Mouse (Mus musculus): ENCODE measurements around the gene Wdr93. TPM values are rescaled to one million over a fixed set of nuclear protein-coding genes. Genes with fewer than 3 reads are reported as not detected.

The Wdr93 gene
- polyA plus RNA-seq (2016; fragmentation: Nextera tagmentation; extraction: Ambion mirVana) = 0.56 TPM in 1 of 2 replicates, not detected in the other

- H3K27ac ChIP-seq = no peak within 1 kb of the TSS
- peak within 1 kb of the TSS; percentile 60 for H3K4me3 ChIP-seq
- H3K4me1 ChIP-seq = peaks cover 6% of the 10 kb centered on the region; the same call in 1 of the 2 replicates
- no peaks in the 10 kb centered on the region for H3K9me3 ChIP-seq
- WGBS = 3% methylated on average over 46 of the region's 46 CpGs
- peak; percentile 52; the same call in 1 of the 2 replicates for ATAC-seq (ENCODE audit: insufficient number of reproducible peaks, insufficient read depth, low FRiP score, low TSS enrichment)
- no peaks in the 10 kb centered on the region for H3K27me3 ChIP-seq
- peak within 1 kb of the TSS; percentile 38 for H3K9ac ChIP-seq
- H3K4me2 ChIP-seq (replicated peaks) = peak within 1 kb of the TSS; percentile 66
- H3K36me3 ChIP-seq = no peaks in the 10 kb centered on the region
These were observed at the start of gene Wdr93, which contains the start of gene Pex11a for GRCm38 (mm10) chr7:79742659-79743536. Gene Wdr93, plus strand, starts transcription at chr7:79743163. Gene Pex11a, minus strand, starts transcription at chr7:79743131.

- Histone ChIP-seq H3K4me2 (replicated peaks) (no peak overlapping the region), H3K9me3 (no peaks in the 10 kb centered on the region), H3K27me3 (no peaks in the 10 kb centered on the region), H3K9ac (no peak overlapping the region), H3K4me1 (no peaks in the 10 kb centered on the region), H3K27ac (no peak overlapping the region), H3K36me3 (peaks cover 94% of the 10 kb centered on the region), H3K4me3 (no peak overlapping the region)
- ATAC-seq (ENCODE audit: insufficient number of reproducible peaks, insufficient read depth, low FRiP score, low TSS enrichment) = no peak
- 89% methylated on average over 8 of the region's 8 CpGs for WGBS
These were observed 46.5 kb upstream of the Wdr93 start for GRCm38 (mm10) chr7:79696495-79696894.

- ATAC-seq (ENCODE audit: insufficient number of reproducible peaks, insufficient read depth, low FRiP score, low TSS enrichment) = no peak
- peaks cover 97% of the 10 kb centered on the region for H3K36me3 ChIP-seq
- H3K4me3 ChIP-seq = no peak overlapping the region
- no peak overlapping the region for H3K27ac ChIP-seq
- no peak overlapping the region for H3K4me2 ChIP-seq (replicated peaks)
- no peaks in the 10 kb centered on the region for H3K4me1 ChIP-seq
- H3K27me3 ChIP-seq = no peaks in the 10 kb centered on the region
- no peak overlapping the region for H3K9ac ChIP-seq
- no peaks in the 10 kb centered on the region for H3K9me3 ChIP-seq
- whole genome bisulfite sequencing = 81% methylated on average over 16 of the region's 16 CpGs
These were observed 40.2 kb upstream of the Wdr93 start for GRCm38 (mm10) chr7:79702755-79703154.

GRCm38 (mm10) chr7:79705210-79705609 is 37.8 kb upstream of the Wdr93 start:
- H3K9me3 ChIP-seq = no peaks in the 10 kb centered on the region
- no peak overlapping the region for H3K9ac ChIP-seq
- no peak for ATAC-seq (ENCODE audit: insufficient number of reproducible peaks, insufficient read depth, low FRiP score, low TSS enrichment)
- no peak overlapping the region for H3K27ac ChIP-seq
- no peak overlapping the region for H3K4me3 ChIP-seq
- WGBS = 95% methylated on average over 5 of the region's 5 CpGs
- peaks cover 86% of the 10 kb centered on the region for H3K36me3 ChIP-seq
- H3K27me3 ChIP-seq = peaks cover 9% of the 10 kb centered on the region
- no peak overlapping the region for H3K4me2 ChIP-seq (replicated peaks)
- 0 out of 2 replicates have a peak, but pooled peaks cover 5% of the 10 kb centered on the region for H3K4me1 ChIP-seq

GRCm38 (mm10) chr7:79710130-79710607 is 32.8 kb upstream of the Wdr93 start:
- Histone ChIP-seq H3K27me3 (peaks cover 26% of the 10 kb centered on the region), H3K27ac (no peak overlapping the region), H3K4me1 (peaks cover 15% of the 10 kb centered on the region; the same call in 1 of the 2 replicates), H3K4me3 (peak overlapping the region; percentile 40), H3K4me2 (replicated peaks) (peak overlapping the region; percentile 69), H3K36me3 (peaks cover 42% of the 10 kb centered on the region), H3K9me3 (no peaks in the 10 kb centered on the region), H3K9ac (peak overlapping the region; percentile 62)
- under 1% methylated on average over 55 of the region's 55 CpGs for WGBS
- ATAC-seq (ENCODE audit: insufficient number of reproducible peaks, insufficient read depth, low FRiP score, low TSS enrichment) = peak; percentile 31; the same call in 1 of the 2 replicates

GRCm38 (mm10) chr7:79710831-79711230 is 32.1 kb upstream of the Wdr93 start:
- no peaks in the 10 kb centered on the region for H3K9me3 ChIP-seq
- H3K4me3 ChIP-seq = 0 out of 2 replicates have a peak overlapping the region, but pooled peaks have one; percentile 40
- no peak for ATAC-seq (ENCODE audit: insufficient number of reproducible peaks, insufficient read depth, low FRiP score, low TSS enrichment)
- H3K9ac ChIP-seq = no peak overlapping the region
- peaks cover 36% of the 10 kb centered on the region for H3K36me3 ChIP-seq
- peaks cover 26% of the 10 kb centered on the region for H3K27me3 ChIP-seq
- H3K4me2 ChIP-seq (replicated peaks) = peak overlapping the region; percentile 69
- WGBS = 38% methylated on average over 17 of the region's 17 CpGs
- H3K27ac ChIP-seq = no peak overlapping the region
- H3K4me1 ChIP-seq = peaks cover 15% of the 10 kb centered on the region; the same call in 1 of the 2 replicates

- peak; percentile 91 for ATAC-seq (ENCODE audit: insufficient number of reproducible peaks, insufficient read depth, low FRiP score, low TSS enrichment)
- WGBS = under 1% methylated on average over 49 of the region's 55 CpGs
- Histone ChIP-seq H3K9me3 (no peaks in the 10 kb centered on the region), H3K4me1 (peaks cover 15% of the 10 kb centered on the region; the same call in 1 of the 2 replicates), H3K9ac (peak within 1 kb of the TSS; percentile 77), H3K4me3 (peak within 1 kb of the TSS; percentile 80), H3K27ac (0 out of 2 replicates have a peak within 1 kb of the TSS, but pooled peaks have one; percentile 41), H3K27me3 (peaks cover 20% of the 10 kb centered on the region), H3K36me3 (peaks cover 4% of the 10 kb centered on the region; the same call in 1 of the 2 replicates), H3K4me2 (replicated peaks) (peak within 1 kb of the TSS; percentile 80)
These were observed 27.6 kb upstream of the Wdr93 start, which contains the start of gene Kif7 for GRCm38 (mm10) chr7:79715187-79715981. Gene Kif7, minus strand, starts transcription at chr7:79715720.

- Histone ChIP-seq H3K4me1 (peaks cover 3% of the 10 kb centered on the region; the same call in 1 of the 2 replicates), H3K27me3 (peaks cover 32% of the 10 kb centered on the region), H3K4me3 (peak overlapping the region; percentile 62), H3K4me2 (replicated peaks) (peak overlapping the region; percentile 89), H3K27ac (no peak overlapping the region), H3K9ac (peak overlapping the region; percentile 68), H3K36me3 (no peaks in the 10 kb centered on the region), H3K9me3 (no peaks in the 10 kb centered on the region)
- under 1% methylated on average over 48 of the region's 48 CpGs for WGBS
- ATAC-seq (ENCODE audit: insufficient number of reproducible peaks, insufficient read depth, low FRiP score, low TSS enrichment) = peak; percentile 73
These were observed 21.5 kb upstream of the Wdr93 start for GRCm38 (mm10) chr7:79721386-79721977.

- no peak overlapping the region for H3K4me3 ChIP-seq
- H3K27me3 ChIP-seq = peaks cover 22% of the 10 kb centered on the region
- H3K36me3 ChIP-seq = no peaks in the 10 kb centered on the region
- WGBS = 9% methylated on average over 2 of the region's 2 CpGs
- H3K9me3 ChIP-seq = no peaks in the 10 kb centered on the region
- H3K27ac ChIP-seq = no peak overlapping the region
- ATAC-seq (ENCODE audit: insufficient number of reproducible peaks, insufficient read depth, low FRiP score, low TSS enrichment) = no peak
- no peak overlapping the region for H3K4me2 ChIP-seq (replicated peaks)
- H3K9ac ChIP-seq = no peak overlapping the region
- H3K4me1 ChIP-seq = 0 out of 2 replicates have a peak, but pooled peaks cover under 1% of the 10 kb centered on the region
These were observed 15.9 kb upstream of the Wdr93 start for GRCm38 (mm10) chr7:79727091-79727490.

GRCm38 (mm10) chr7:79728219-79728618 is 14.7 kb upstream of the Wdr93 start:
- Histone ChIP-seq H3K4me2 (replicated peaks) (no peak overlapping the region), H3K4me3 (no peak overlapping the region), H3K27me3 (peaks cover 15% of the 10 kb centered on the region), H3K36me3 (no peaks in the 10 kb centered on the region), H3K4me1 (no peaks in the 10 kb centered on the region), H3K9ac (no peak overlapping the region), H3K27ac (no peak overlapping the region), H3K9me3 (no peaks in the 10 kb centered on the region)
- 37% methylated on average over 6 of the region's 6 CpGs for WGBS
- ATAC-seq (ENCODE audit: insufficient number of reproducible peaks, insufficient read depth, low FRiP score, low TSS enrichment) = no peak

- Histone ChIP-seq H3K27ac (no peak overlapping the region), H3K27me3 (peaks cover 8% of the 10 kb centered on the region; the same call in 1 of the 2 replicates), H3K4me3 (no peak overlapping the region), H3K4me2 (replicated peaks) (no peak overlapping the region), H3K4me1 (no peaks in the 10 kb centered on the region), H3K9ac (no peak overlapping the region), H3K36me3 (no peaks in the 10 kb centered on the region), H3K9me3 (no peaks in the 10 kb centered on the region)
- 5% methylated on average over 8 of the region's 8 CpGs for WGBS
- ATAC-seq (ENCODE audit: insufficient number of reproducible peaks, insufficient read depth, low FRiP score, low TSS enrichment) = no peak
These were observed 13.8 kb upstream of the Wdr93 start for GRCm38 (mm10) chr7:79729169-79729568.
